Mouse (Mus musculus) CH12.LX (cell line): ENCODE results near the gene Prss27. TPM values are rescaled to one million over a fixed set of nuclear protein-coding genes. Genes with fewer than 3 reads are reported as not detected.

Experiments used
- DNase-seq: peaks from one replicate; pipeline ENCODE4 v3.0.0-alpha.2; 2013; ENCODE audit errors: extremely low read depth
- H3K27ac ChIP-seq: 2 replicates; pipeline ENCODE4 v1.5.1; 2012; ENCODE audit warnings: low read depth, mild to moderate bottlenecking, control low read depth, moderate library complexity; ENCODE audit not compliant: insufficient read depth
- H3K27me3 ChIP-seq: replicated peaks from 2 replicates; pipeline ENCODE3; 2012; ENCODE audit warnings: inconsistent platforms
- H3K36me3 ChIP-seq, 2 experiments: replicated peaks in 1 of 2; 2 replicates each; pipeline versions ENCODE3 to v1.6.1; 2012; ENCODE audit warnings: inconsistent platforms in 1 of 2, low read length in 1 of 2, mild to moderate bottlenecking in 1 of 2, mixed read lengths in 1 of 2, moderate library complexity in 1 of 2; ENCODE audit not compliant: control insufficient read depth in 1 of 2, insufficient read depth in 1 of 2
- H3K4me1 ChIP-seq, 2 experiments: 2 replicates each; pipeline ENCODE4 v1.6.1; 2012; ENCODE audit warnings: inconsistent platforms in 1 of 2, moderate library complexity in 1 of 2; ENCODE audit not compliant: insufficient read depth in 2 of 2, control insufficient read depth in 1 of 2
- H3K4me2 ChIP-seq: 2 replicates; pipeline ENCODE4 v1.6.1; 2012; ENCODE audit warnings: low read depth, mild to moderate bottlenecking, control low read depth; ENCODE audit not compliant: poor library complexity, insufficient read depth, severe bottlenecking
- H3K4me3 ChIP-seq, 3 experiments: fragments of 150-350 bp in 1 of 3; sonication (generic) in 1 of 3; replicated peaks in 1 of 3; 2 replicates each; pipeline versions ENCODE3 to v1.5.1; 2011 to 2012; ENCODE audit warnings: low read depth in 2 of 3, low read length in 2 of 3, mild to moderate bottlenecking in 2 of 3, moderate library complexity in 2 of 3, control low read depth in 1 of 3, improper control_type of control experiment in 1 of 3, inconsistent platforms in 1 of 3, mixed read lengths in 1 of 3; ENCODE audit not compliant: poor library complexity in 1 of 3
- H3K79me2 ChIP-seq: replicated peaks from 2 replicates; pipeline ENCODE4 v1.6.1; 2012; ENCODE audit warnings: mild to moderate bottlenecking, moderate library complexity; ENCODE audit not compliant: control insufficient read depth, poor library complexity, insufficient read depth, severe bottlenecking; ENCODE audit errors: extremely low read depth
- H3K9ac ChIP-seq: 2 replicates; pipeline ENCODE4 v1.6.1; 2012; ENCODE audit warnings: low read depth, mild to moderate bottlenecking, control low read depth, moderate library complexity; ENCODE audit not compliant: insufficient read depth
- H3K9me3 ChIP-seq: replicated peaks from 2 replicates; pipeline ENCODE3; 2012; ENCODE audit warnings: low read length, inconsistent platforms, mixed read lengths
- CHD1 ChIP-seq: IDR thresholded peaks from 2 replicates; pipeline ENCODE4 v1.6.1; 2012; ENCODE audit warnings: low read depth, low read length, improper control_type of control experiment, inconsistent platforms
- CHD2 ChIP-seq: IDR thresholded peaks from 2 replicates; pipeline ENCODE4 v1.6.1; 2011; ENCODE audit warnings: low read length, improper control_type of control experiment
- CTCF ChIP-seq, 2 experiments: IDR thresholded peaks in 1 of 2; conservative IDR thresholded peaks in 1 of 2; 2 replicates each; pipeline ENCODE4 v1.5.1; 2011 to 2012; ENCODE audit warnings: low read depth in 2 of 2, low read length in 2 of 2, improper control_type of control experiment in 1 of 2, inconsistent platforms in 1 of 2, mild to moderate bottlenecking in 1 of 2, moderate library complexity in 1 of 2
- E2F4 ChIP-seq: IDR thresholded peaks from 2 replicates; pipeline ENCODE4 v1.6.1; 2011; ENCODE audit warnings: low read depth, low read length, improper control_type of control experiment; ENCODE audit not compliant: insufficient replicate concordance
- EP300 ChIP-seq: IDR thresholded peaks from 2 replicates; pipeline ENCODE4 v1.6.1; 2011; ENCODE audit warnings: low read length, improper control_type of control experiment
- ETS1 ChIP-seq: conservative IDR thresholded peaks from 2 replicates; pipeline ENCODE4 v1.6.1; 2012; ENCODE audit warnings: low read depth, mild to moderate bottlenecking, inconsistent platforms, low read length, improper control_type of control experiment, moderate library complexity
- HCFC1 ChIP-seq: IDR thresholded peaks from 2 replicates; pipeline ENCODE4 v1.6.1; 2012; ENCODE audit warnings: low read depth, mild to moderate bottlenecking, inconsistent platforms, low read length, improper control_type of control experiment
- IRF4 ChIP-seq: IDR thresholded peaks from 2 replicates; pipeline ENCODE4 v1.6.1; 2014; ENCODE audit warnings: low read depth, mild to moderate bottlenecking, inconsistent platforms, low read length, improper control_type of control experiment
- JUND ChIP-seq: conservative IDR thresholded peaks from 2 replicates; pipeline ENCODE4 v1.6.1; 2011; ENCODE audit warnings: low read depth, low read length, improper control_type of control experiment
- MAFK ChIP-seq: IDR thresholded peaks from 2 replicates; pipeline ENCODE4 v1.6.1; 2011; ENCODE audit warnings: low read length, improper control_type of control experiment; ENCODE audit not compliant: insufficient replicate concordance
- MXI1 ChIP-seq: IDR thresholded peaks from 2 replicates; pipeline ENCODE4 v1.6.1; 2011; ENCODE audit warnings: mild to moderate bottlenecking, low read depth, low read length, improper control_type of control experiment
- MYC ChIP-seq: IDR thresholded peaks from 2 replicates; pipeline ENCODE4 v1.6.1; 2011; ENCODE audit warnings: low read depth, mild to moderate bottlenecking, improper control_type of control experiment, low read length
- NELFE ChIP-seq: IDR thresholded peaks from 2 replicates; pipeline ENCODE4 v1.6.1; 2011; ENCODE audit warnings: low read depth, low read length, improper control_type of control experiment
- NRF1 ChIP-seq: IDR thresholded peaks from 2 replicates; pipeline ENCODE4 v1.6.1; 2014; ENCODE audit warnings: low read depth, mild to moderate bottlenecking, inconsistent platforms, low read length, improper control_type of control experiment, moderate library complexity
- SMC3 ChIP-seq: IDR thresholded peaks from 2 replicates; pipeline ENCODE4 v1.6.1; 2011; ENCODE audit warnings: low read depth, low read length, improper control_type of control experiment
- TBP ChIP-seq: conservative IDR thresholded peaks from 2 replicates; pipeline ENCODE4 v1.6.1; 2011; ENCODE audit warnings: low read depth, low read length, improper control_type of control experiment
- UBTF ChIP-seq: IDR thresholded peaks from 2 replicates; pipeline ENCODE4 v1.6.1; 2012; ENCODE audit warnings: low read depth, mild to moderate bottlenecking, inconsistent platforms, low read length, improper control_type of control experiment, moderate library complexity
- USF1 ChIP-seq: IDR thresholded peaks from 2 replicates; pipeline ENCODE4 v1.6.1; 2014; ENCODE audit warnings: low read depth, mild to moderate bottlenecking, inconsistent platforms, low read length, improper control_type of control experiment
- ZC3H11A ChIP-seq: IDR thresholded peaks from 2 replicates; pipeline ENCODE4 v1.6.1; 2012; ENCODE audit warnings: low read depth, mild to moderate bottlenecking, inconsistent platforms, low read length, improper control_type of control experiment
- dilution Hi-C: fragments of 300-500 bp; cut with MboI; formaldehyde crosslinking; loops from 2 replicates; pipeline ENCODE4 v1.14.3; 2020; ENCODE audit warnings: low sequenced_read_pairs; ENCODE audit not compliant: extremely low pct_unique_long_range_greater_than_20kb, extremely low pct_ligation_motif_present
- in situ Hi-C: fragments of 300-500 bp; cut with MboI; formaldehyde crosslinking; loops from 3 replicates; pipeline ENCODE4 v1.14.3; 2019; ENCODE audit warnings: low sequenced_read_pairs, low pct_ligation_motif_present, low pct_unique_long_range_greater_than_20kb, mixed read lengths
- polyA plus RNA-seq: library from polyadenylated mRNA; unstranded; fragments of >175 nt; gene quantifications from 2 replicates; pipeline ENCODE4 v1.2.1, GENCODE M21; 2012; ENCODE audit warnings: low read depth; ENCODE audit not compliant: insufficient read length
- total RNA-seq, 2 experiments: library from RNA; depleted of rRNA; stranded (reverse); fragments of 300-350 nt in 1 of 2; fragments of >200 nt in 1 of 2; gene quantifications; 2 replicates each; pipeline ENCODE4 v1.2.3; 2012 to 2014

Prss27 gene
- total and polyA plus RNA-seq, 3 experiments: not detected

DNA sequence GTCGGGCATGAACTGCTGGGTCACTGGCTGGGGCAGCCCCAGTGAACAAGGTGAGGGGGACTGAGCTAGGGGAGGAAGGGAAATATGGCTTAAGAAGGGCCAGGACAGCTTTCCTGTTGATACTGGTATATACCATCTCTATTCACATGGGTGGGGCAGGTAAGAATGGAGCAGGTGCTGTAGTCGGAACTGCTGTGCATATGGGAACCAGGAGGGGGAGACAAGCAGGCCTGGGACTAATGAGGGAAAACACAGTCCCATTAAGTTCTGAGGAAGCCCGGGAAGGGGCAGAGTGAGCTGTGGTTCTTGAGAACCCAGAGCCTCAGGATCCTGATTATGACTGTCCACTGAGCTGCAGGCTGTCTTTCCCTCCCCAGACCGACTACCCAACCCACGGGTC, 6.5 kb downstream of the Prss27 start:
- TF ChIP-seq CTCF (conservative IDR thresholded peaks at IDR 0.05 in 1 of 2, IDR thresholded peaks at IDR 0.05 in 1 of 2; ENCODE audit: low read depth in 2 of 2, low read length in 2 of 2) (peak in 1 of 2 experiments; percentile 27; a peak in 1 of 4 replicates), E2F4 (no peak), TBP (no peak), SMC3 (peak; percentile 16; the same call in 1 of the 2 replicates), MYC (no peak)
- TF ChIP-seq, all 38 proteins: peak for 2
- peaks cover 19 to 42% of the 10 kb centered on the region in 2 experiments for H3K36me3 ChIP-seq
- dilution Hi-C loops (no loop called here), in situ Hi-C loops (no loop called here)
- H3K79me2 ChIP-seq: no peaks in the 10 kb centered on the region
- H3K4me1 ChIP-seq: no peaks in the 10 kb centered on the region
- H3K4me3 ChIP-seq: no peak overlapping the region
- H3K27me3 ChIP-seq: no peaks in the 10 kb centered on the region
- DNase-seq: no peak
- H3K9ac ChIP-seq: no peak overlapping the region
- H3K27ac ChIP-seq: no peak overlapping the region
- no peak overlapping the region for H3K4me2 ChIP-seq
- H3K9me3 ChIP-seq: peaks cover 5% of the 10 kb centered on the region

DNA sequence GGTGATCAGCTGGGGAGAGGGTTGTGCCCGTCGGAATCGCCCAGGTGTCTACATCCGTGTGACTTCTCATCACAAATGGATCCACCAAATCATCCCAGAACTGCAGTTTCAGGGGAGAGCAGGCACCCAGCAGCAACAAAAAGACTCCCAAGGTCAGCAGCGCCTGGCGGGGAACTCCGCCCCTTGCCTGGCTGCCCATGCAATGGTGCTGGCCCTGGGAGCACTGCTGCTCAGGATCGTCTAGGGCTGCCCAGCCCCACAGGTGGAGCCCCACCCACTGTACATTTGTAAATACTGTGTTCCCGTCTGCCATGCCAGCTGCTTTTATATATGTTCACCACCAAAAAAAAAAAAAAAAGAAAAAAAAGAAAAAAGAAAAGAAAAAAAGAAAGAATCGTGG, 7.7 kb downstream of the Prss27 start:
- DNase-seq: no peak
- Histone ChIP-seq H3K27ac (no peak overlapping the region), H3K27me3 (no peaks in the 10 kb centered on the region), H3K36me3 (peaks cover 23 to 52% of the 10 kb centered on the region in 2 experiments), H3K9me3 (no peaks in the 10 kb centered on the region), H3K4me1 (no peaks in the 10 kb centered on the region), H3K4me3 (no peak overlapping the region), H3K4me2 (no peak overlapping the region), H3K9ac (no peak overlapping the region), H3K79me2 (no peaks in the 10 kb centered on the region)
- dilution Hi-C loops (no loop called here), in situ Hi-C loops (no loop called here)
- TF ChIP-seq UBTF (no peak), HCFC1 (no peak), JUND (no peak), CHD2 (no peak), USF1 (no peak), ZC3H11A (no peak), EP300 (no peak), IRF4 (no peak), NRF1 (no peak), CHD1 (no peak), NELFE (no peak), MAFK (no peak), E2F4 (no peak), MXI1 (no peak), ETS1 (no peak)
